7 mouse cellular contexts compared by ENCODE assay signal in the genomic region with DNA sequence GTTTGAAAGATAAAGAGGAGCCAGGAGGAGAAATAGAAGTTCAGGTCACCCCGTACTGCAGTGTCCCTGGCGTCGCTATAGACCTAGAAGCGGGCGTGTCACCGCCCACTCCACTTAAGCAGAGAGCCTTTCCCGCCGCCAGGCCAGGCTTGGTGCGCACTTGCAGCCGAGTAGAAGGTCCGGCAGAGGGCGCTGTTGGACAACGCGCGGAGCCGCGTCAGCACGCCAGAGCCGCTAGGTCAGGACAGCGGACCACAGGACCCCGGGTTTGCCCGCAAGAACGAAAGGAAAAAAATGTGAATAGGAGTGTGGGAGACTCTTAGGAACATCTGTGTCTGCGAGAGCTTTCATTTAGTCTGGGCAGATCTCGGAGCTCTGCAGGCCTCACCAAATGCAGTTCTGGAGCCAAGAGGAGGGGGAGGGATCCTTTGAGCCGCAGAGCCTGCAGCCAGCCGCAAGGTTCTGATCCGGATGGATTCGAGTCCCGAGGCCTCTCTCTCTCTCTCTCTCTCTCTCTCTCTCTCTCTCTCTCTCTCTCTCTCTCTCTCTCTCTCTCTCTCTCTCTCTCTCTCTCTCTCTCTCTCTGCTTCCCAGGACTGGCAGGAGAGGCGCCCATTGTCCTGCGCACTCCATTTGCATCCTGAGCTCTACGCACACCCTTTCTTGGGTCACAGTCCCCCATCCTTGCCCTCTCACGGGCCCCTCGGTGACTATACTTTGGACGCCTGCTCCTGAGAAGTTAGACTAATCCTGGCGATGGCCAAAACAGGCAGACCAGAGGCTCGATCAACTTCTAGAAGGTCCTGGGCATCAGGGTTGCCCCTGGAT. TPM values are rescaled to one million over a fixed set of nuclear protein-coding genes. Genes with fewer than 3 reads are reported as not detected.
DNase-seq lines count a peak whose midpoint lies in the region; ATAC-seq lines count a peak whose summit lies in the region.

No protein-coding gene starts in this region.

- WGBS in midbrain, embryonic 11.5 days: under 1% methylated on average over 38 of the region's 38 CpGs

- intact Hi-C loops in left cerebral cortex, postnatal 36 days (cut with DNase I): loop anchor here (1.0 to 10.0 kb wide), 3 partner anchors 99 to 239 kb away; partner anchors contain the start of gene Plin1

- H3K9ac ChIP-seq in midbrain, embryonic 11.5 days (ENCODE audit: low read length): peak overlapping the region; percentile 57

- H3K36me3 ChIP-seq in midbrain, embryonic 11.5 days (ENCODE audit: control insufficient read depth, insufficient read depth, low read length): no peaks in the 10 kb centered on the region

- peak; percentile 96 to 97 for DNase-seq in cerebellum, postnatal 4 days (ENCODE audit: low spot score in 2 of 2)
- DNase-seq in gastrocnemius, postnatal 10 days: peak; percentile 92
- peak; percentile 86 for DNase-seq in induced T-regulatory cell, adult 2 months (ENCODE audit: low read depth)
- DNase-seq in left cerebral cortex, postnatal 36 days (ENCODE audit: low spot score in 2 of 2): peak; percentile 91 to 92
- DNase-seq in midbrain, embryonic 11.5 days (ENCODE audit: low spot score, missing footprints): peak; percentile 99
- DNase-seq in right cerebral cortex, postnatal 4 days: peak; percentile 96

- peaks cover 50% of the 10 kb centered on the region for H3K27me3 ChIP-seq in midbrain, embryonic 11.5 days (ENCODE audit: control insufficient read depth, insufficient read depth, low read length)

- ATAC-seq in activated CD4-positive, CD25-positive, alpha-beta regulatory T cell, adult 4 months: peak; percentile 75
- peak; percentile 57 for ATAC-seq in midbrain, embryonic 11.5 days (ENCODE audit: low FRiP score)

- H3K4me2 ChIP-seq in midbrain, embryonic 11.5 days: peak overlapping the region; percentile 58

- H3K27ac ChIP-seq in midbrain, embryonic 11.5 days (ENCODE audit: low read depth, low read length): peak overlapping the region; percentile 92

- H3K9me3 ChIP-seq in midbrain, embryonic 11.5 days (ENCODE audit: control insufficient read depth, low read length): no peaks in the 10 kb centered on the region

- H3K4me1 ChIP-seq in midbrain, embryonic 11.5 days (ENCODE audit: control insufficient read depth, insufficient read depth, low read length): peaks cover 37% of the 10 kb centered on the region

- peak overlapping the region; percentile 15; the same call in 1 of the 2 replicates for H3K4me3 ChIP-seq in midbrain, embryonic 11.5 days (ENCODE audit: low read depth, low read length)

RNA-seq across cellular contexts. Expression of gene Polg, which starts 30.0 kb away (rescaled TPM):
- polyA plus RNA-seq in activated CD4-positive, CD25-positive, alpha-beta regulatory T cell, adult 4 months (2017; shearing (Covaris generic)): 10 to 100 TPM; 22.5 to 23.1 TPM
- 10 to 100 TPM; 36.6 to 44.9 TPM for total RNA-seq in gastrocnemius, postnatal 10 days (2021)
- total RNA-seq in left cerebral cortex, postnatal 36 days (2021): 10 to 100 TPM; 77.8 to 97.5 TPM
- 24.0 and 26.7 TPM in 2 replicates for polyA plus RNA-seq in midbrain, embryonic 11.5 days (2014; fragmentation: Nextera tagmentation; extraction: Ambion mirVana)

Comparison
In these comparisons a context has a peak if more than half of its experiments do, and no peak if none do; other contexts are left out.
1. Peak in every context shown above with its lines: DNase-seq, ATAC-seq, H3K4me3 ChIP-seq and H3K27ac ChIP-seq.